Mouse (Mus musculus) stomach, postnatal 0 days (tissue): Measurements from ENCODE around the gene Olfr1308. TPM values are rescaled to one million over a fixed set of nuclear protein-coding genes. Genes with fewer than 3 reads are reported as not detected.

Experiments used
- ATAC-seq: fragments of 200-750 bp; cut with Nextera tagmentation; 2 replicates; pipeline ENCODE4 v1.8.0; 2017; ENCODE audit not compliant: low FRiP score, low TSS enrichment
- DNase-seq: peaks from one replicate; pipeline ENCODE4 v3.0.0-alpha.2; 2016; ENCODE audit warnings: low spot score
- H3K27ac ChIP-seq: fragments of 300-500 bp; sonication (generic); replicated peaks from 2 replicates; pipeline ENCODE4 v1.5.1; 2014; ENCODE audit warnings: mild to moderate bottlenecking, control low read depth
- H3K27me3 ChIP-seq: fragments of 300-500 bp; sonication (generic); 2 replicates; pipeline ENCODE4 v1.6.1; 2014; ENCODE audit warnings: low read length; ENCODE audit not compliant: control insufficient read depth, insufficient read depth
- H3K36me3 ChIP-seq: fragments of 300-500 bp; sonication (generic); 2 replicates; pipeline ENCODE4 v1.6.1; 2014; ENCODE audit warnings: low read length, mixed read lengths; ENCODE audit not compliant: control insufficient read depth, insufficient read depth
- H3K4me1 ChIP-seq: fragments of 300-500 bp; sonication (generic); replicated peaks from 2 replicates; pipeline ENCODE4 v1.6.1; 2014; ENCODE audit warnings: antibody characterized with exemption; ENCODE audit not compliant: control insufficient read depth, insufficient read depth
- H3K4me2 ChIP-seq: fragments of 300-500 bp; sonication (generic); replicated peaks from 2 replicates; pipeline ENCODE4 v1.6.1; 2014; ENCODE audit warnings: low read depth, mild to moderate bottlenecking, control low read depth, moderate library complexity
- H3K4me3 ChIP-seq: fragments of 300-500 bp; sonication (generic); 2 replicates; pipeline ENCODE4 v1.5.1; 2014; ENCODE audit warnings: low read depth, low read length, control low read depth
- H3K9ac ChIP-seq: fragments of 300-500 bp; sonication (generic); 2 replicates; pipeline ENCODE4 v1.6.1; 2014; ENCODE audit warnings: mild to moderate bottlenecking, low read length, control low read depth, mixed read lengths
- H3K9me3 ChIP-seq: fragments of 300-500 bp; sonication (generic); 2 replicates; pipeline ENCODE4 v1.6.1; 2016; ENCODE audit warnings: low read length; ENCODE audit not compliant: control insufficient read depth
- CTCF ChIP-seq: IDR thresholded peaks from 2 replicates; pipeline ENCODE4 v1.5.1; 2016; ENCODE audit warnings: antibody characterized with exemption, low read depth, mild to moderate bottlenecking, moderate library complexity
- EP300 ChIP-seq: optimal IDR thresholded peaks from 2 replicates; pipeline ENCODE3; 2016; ENCODE audit warnings: antibody characterized with exemption
- WGBS: fragments of 180-500 bp; shearing (Covaris S2); extraction: QIAGEN DNeasy Blood & Tissue Kit; methylation state at CpG from one replicate; pipeline ENCODE4 v1.1.7; 2014; 5-methylcytosine and 5-hydroxymethylcytosine counted together
- polyA plus RNA-seq: library from polyadenylated mRNA; unstranded; fragments of >200 nt; fragmentation: Nextera tagmentation; extraction: Ambion mirVana; gene quantifications from 2 replicates; pipeline ENCODE4 v1.2.1, GENCODE M21; 2015

The Olfr1308 gene
- not detected in 2 replicates for polyA plus RNA-seq

GRCm38 (mm10) chr2:111964844-111965243 lies at the start of gene Olfr1308:
Olfr1308 (minus strand) TSS chr2:111964944.
- 41% methylated on average over 1 of the region's 1 CpGs for whole genome bisulfite sequencing
- TF ChIP-seq CTCF = no peak
- TF ChIP-seq EP300 = no peak
- ATAC-seq = no peak

GRCm38 (mm10) chr2:112012608-112013007 lies 47.9 kb upstream of the Olfr1308 start, which contains the start of gene Olfr1310:
Olfr1310 (minus strand) TSS chr2:112012708.
- no peaks in the 10 kb centered on the region for H3K9me3 ChIP-seq
- H3K9ac ChIP-seq = no peak within 1 kb of the TSS
- H3K36me3 ChIP-seq = no peaks in the 10 kb centered on the region
- no peak within 1 kb of the TSS for H3K27ac ChIP-seq
- ATAC-seq (no peak), DNase-seq (no peak)
- no peak within 1 kb of the TSS for H3K4me2 ChIP-seq
- H3K27me3 ChIP-seq = no peaks in the 10 kb centered on the region
- no peak within 1 kb of the TSS for H3K4me3 ChIP-seq
- no peaks in the 10 kb centered on the region for H3K4me1 ChIP-seq
- no peak for TF ChIP-seq CTCF
- TF ChIP-seq EP300 = no peak

More at GRCm38 (mm10) chr2:111964844-111965243, at the start of gene Olfr1308:
- no peaks in the 10 kb centered on the region for H3K36me3 ChIP-seq
- no peak for DNase-seq
- H3K9me3 ChIP-seq = no peaks in the 10 kb centered on the region
- H3K4me2 ChIP-seq = no peak within 1 kb of the TSS
- H3K4me1 ChIP-seq = no peaks in the 10 kb centered on the region
- no peaks in the 10 kb centered on the region for H3K27me3 ChIP-seq
- no peak within 1 kb of the TSS for H3K9ac ChIP-seq
- no peak within 1 kb of the TSS for H3K27ac ChIP-seq
- H3K4me3 ChIP-seq = no peak within 1 kb of the TSS

GRCm38 (mm10) chr2:111990181-111990580 lies 25.4 kb upstream of the Olfr1308 start, which contains the start of gene Olfr1309:
Olfr1309 (minus strand) TSS chr2:111990281.
- ATAC-seq = no peak
- 73% methylated on average over 1 of the region's 1 CpGs for WGBS
- TF ChIP-seq CTCF (no peak), EP300 (no peak)

GRCm38 (mm10) chr2:111949340-111949739 lies 15.4 kb downstream of the Olfr1308 start, which contains the start of gene Olfr1307:
Olfr1307 (minus strand) TSS chr2:111949440.
- WGBS = 70% methylated on average over 1 of the region's 1 CpGs
- ATAC-seq = no peak

More at GRCm38 (mm10) chr2:111990181-111990580, 25.4 kb upstream of the Olfr1308 start, which contains the start of gene Olfr1309:
- H3K4me3 ChIP-seq = no peak within 1 kb of the TSS
- H3K36me3 ChIP-seq = no peaks in the 10 kb centered on the region
- no peak within 1 kb of the TSS for H3K9ac ChIP-seq
- no peak within 1 kb of the TSS for H3K4me2 ChIP-seq
- no peaks in the 10 kb centered on the region for H3K9me3 ChIP-seq
- H3K27me3 ChIP-seq = no peaks in the 10 kb centered on the region
- no peaks in the 10 kb centered on the region for H3K4me1 ChIP-seq
- no peak within 1 kb of the TSS for H3K27ac ChIP-seq
- DNase-seq = no peak

GRCm38 (mm10) chr2:111916171-111916570 lies 48.6 kb downstream of the Olfr1308 start, which contains the start of gene Olfr1306:
Olfr1306 (minus strand) TSS chr2:111916271.
- H3K9ac ChIP-seq = no peak within 1 kb of the TSS
- no peak within 1 kb of the TSS for H3K4me2 ChIP-seq
- ATAC-seq (no peak), DNase-seq (no peak)
- TF ChIP-seq EP300 (no peak), CTCF (no peak)
- H3K4me3 ChIP-seq = no peak within 1 kb of the TSS
- no peaks in the 10 kb centered on the region for H3K9me3 ChIP-seq
- no peaks in the 10 kb centered on the region for H3K27me3 ChIP-seq
- H3K4me1 ChIP-seq = no peaks in the 10 kb centered on the region
- no peaks in the 10 kb centered on the region for H3K36me3 ChIP-seq
- 77% methylated on average over 1 of the region's 1 CpGs for WGBS
- H3K27ac ChIP-seq = no peak within 1 kb of the TSS

More at GRCm38 (mm10) chr2:111949340-111949739, 15.4 kb downstream of the Olfr1308 start, which contains the start of gene Olfr1307:
- Histone ChIP-seq H3K36me3 (no peaks in the 10 kb centered on the region), H3K4me3 (no peak within 1 kb of the TSS), H3K9me3 (no peaks in the 10 kb centered on the region), H3K9ac (no peak within 1 kb of the TSS), H3K27ac (no peak within 1 kb of the TSS), H3K4me2 (no peak within 1 kb of the TSS), H3K4me1 (no peaks in the 10 kb centered on the region), H3K27me3 (no peaks in the 10 kb centered on the region)
- TF ChIP-seq EP300 (no peak), CTCF (no peak)
- no peak for DNase-seq

Other genes with a start within 250 kb of the Olfr1308 start
- not detected in 2 replicates for gene Olfr1301, start 213.9 kb downstream of the Olfr1308 start, polyA plus RNA-seq
- not detected in 2 replicates for gene Olfr1302, start 187.5 kb downstream of the Olfr1308 start, polyA plus RNA-seq
- gene Olfr1303, start 144.6 kb downstream of the Olfr1308 start, polyA plus RNA-seq = not detected in 2 replicates
- not detected in 2 replicates for gene Olfr1305, start 87.8 kb downstream of the Olfr1308 start, polyA plus RNA-seq
- gene Olfr1306, start 48.7 kb downstream of the Olfr1308 start, polyA plus RNA-seq = not detected in 2 replicates
- 0.04 TPM in 1 of 2 replicates, not detected in the other for gene Olfr1307, start 15.5 kb downstream of the Olfr1308 start, polyA plus RNA-seq
- gene Olfr1309, start 25.3 kb upstream of the Olfr1308 start, polyA plus RNA-seq = not detected in 2 replicates
- not detected in 2 replicates for gene Olfr1310, start 47.8 kb upstream of the Olfr1308 start, polyA plus RNA-seq
- gene Olfr1311, start 59.5 kb upstream of the Olfr1308 start, polyA plus RNA-seq = not detected in 2 replicates
- not detected in 2 replicates for gene Olfr1312, start 85.3 kb upstream of the Olfr1308 start, polyA plus RNA-seq
- not detected in 2 replicates for gene Olfr1313, start 112.9 kb upstream of the Olfr1308 start, polyA plus RNA-seq
- gene Olfr1314, start 131.8 kb upstream of the Olfr1308 start, polyA plus RNA-seq = not detected in 2 replicates
- gene Olfr1315-ps1, start 150.5 kb upstream of the Olfr1308 start, polyA plus RNA-seq = not detected in 2 replicates
- gene Olfr1316, start 170.0 kb upstream of the Olfr1308 start, polyA plus RNA-seq = not detected in 2 replicates
- not detected in 2 replicates for gene Olfr1317, start 175.4 kb upstream of the Olfr1308 start, polyA plus RNA-seq
- gene Olfr1318, start 189.3 kb upstream of the Olfr1308 start, polyA plus RNA-seq = 0.05 TPM in 1 of 2 replicates, not detected in the other